Mouse (Mus musculus) kidney, adult 11 months (tissue): ENCODE measurements around the gene Clec2d.
A peak's percentile ranks its signal among the peaks of the same experiment; 100 is the strongest.
"Not testable (repeated sequence)": the region's sequence is repeated elsewhere in the genome, so short reads cannot be mapped to it uniquely, and the experiment has no call there.

ENCODE experiments used
- DNase-seq: peaks from one replicate; pipeline ENCODE4 v3.0.0; 2022

Gene Clec2d

DNA sequence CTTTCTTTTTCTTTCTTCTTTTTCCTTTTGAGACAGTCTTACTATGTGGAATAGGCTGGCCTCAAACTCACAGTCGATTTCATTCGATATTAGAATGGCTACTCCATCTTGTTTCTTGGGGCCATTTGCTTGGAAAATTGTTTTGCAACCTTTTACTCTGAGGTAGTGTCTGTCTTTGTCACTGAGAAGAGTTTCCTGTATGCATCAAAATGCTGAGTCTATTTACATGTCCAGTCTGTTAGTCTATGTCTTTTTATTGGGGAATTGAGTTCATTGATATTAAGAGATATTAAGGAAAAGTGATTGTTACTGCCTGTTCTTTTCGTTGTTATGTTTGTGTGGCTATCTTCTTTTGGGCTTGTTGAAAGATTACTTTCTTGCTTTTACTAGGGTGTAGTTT is 7.4 kb downstream of the Clec2d start:
- not testable (repeated sequence) for DNase-seq

DNA sequence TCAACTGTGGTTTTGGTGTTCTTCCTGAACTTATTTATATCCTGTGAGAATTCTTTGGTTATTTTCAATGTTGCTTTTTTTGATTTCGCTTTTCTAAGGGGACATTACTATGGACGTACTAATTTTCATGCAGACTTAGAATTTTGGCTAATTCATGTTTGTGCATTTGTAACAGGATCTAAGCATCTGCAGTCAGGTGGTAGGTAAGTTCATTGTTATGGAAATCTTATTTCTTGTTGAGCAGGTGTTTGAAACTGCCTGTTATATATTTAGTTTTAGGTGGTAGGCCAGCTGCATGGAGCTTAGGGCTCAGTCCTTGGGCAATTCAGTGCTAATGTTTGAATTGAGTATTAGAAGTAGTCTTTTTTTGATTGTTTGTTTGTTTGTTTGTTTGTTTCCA is 13.0 kb downstream of the Clec2d start:
- no peak for DNase-seq

DNA sequence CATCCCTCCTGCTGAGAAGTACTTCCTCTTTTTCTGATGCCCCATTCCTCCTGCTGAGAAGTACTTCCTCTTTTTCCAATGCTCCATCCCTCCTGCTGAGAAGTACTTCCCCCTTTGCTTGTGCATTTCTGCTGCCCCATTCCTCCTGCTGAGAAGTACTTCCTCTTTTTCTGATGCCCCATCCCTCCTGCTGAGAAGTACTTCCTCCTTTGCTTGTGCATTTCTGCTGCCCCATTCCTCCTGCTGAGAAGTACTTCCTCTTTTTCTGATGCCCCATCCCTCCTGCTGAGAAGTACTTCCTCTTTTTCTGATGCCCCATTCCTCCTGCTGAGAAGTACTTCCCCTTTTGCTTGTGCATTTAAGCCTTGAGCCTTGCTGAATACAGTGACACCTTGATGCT is 19.7 kb downstream of the Clec2d start:
- not testable (repeated sequence) for DNase-seq

DNA sequence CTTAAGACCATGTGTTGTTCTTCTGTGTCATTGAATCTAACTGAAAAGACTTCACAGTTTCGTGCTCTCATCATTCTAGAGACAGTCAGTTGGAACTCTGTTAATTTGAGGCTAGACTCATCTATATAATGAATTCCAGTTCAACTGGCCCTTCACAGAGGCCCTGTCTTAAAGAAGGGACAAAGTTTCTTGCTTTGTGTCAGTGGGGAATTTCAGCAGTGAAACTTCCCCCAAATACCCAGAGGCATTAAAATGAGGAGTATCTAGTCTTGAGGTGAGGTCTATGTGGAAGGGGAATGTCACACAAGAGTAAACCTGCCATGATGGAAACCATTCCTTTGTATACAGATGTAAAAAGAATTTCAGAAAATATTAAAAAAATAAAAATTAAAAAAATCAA is 21.9 kb downstream of the Clec2d start:
- DNase-seq = no peak

DNA sequence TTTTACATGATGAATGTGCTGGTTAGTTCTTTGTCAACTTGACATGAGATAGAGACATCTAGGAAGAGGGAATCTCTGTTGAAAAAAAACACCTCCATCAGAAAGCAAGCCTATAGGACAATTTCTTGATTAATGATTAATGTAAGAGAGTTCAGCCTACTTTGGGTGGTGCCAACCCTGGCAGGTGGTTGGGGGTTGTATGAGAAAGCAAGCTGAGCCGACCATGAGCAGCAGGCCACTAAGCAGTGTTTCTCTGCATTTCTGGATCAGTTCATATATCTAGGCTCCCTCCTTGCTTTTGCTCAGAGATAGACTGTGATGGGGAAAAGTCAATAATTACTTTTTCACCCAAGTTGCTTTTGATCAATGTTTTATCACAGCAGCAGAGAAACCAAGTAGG is 23.9 kb downstream of the Clec2d start:
- DNase-seq = no peak

DNA sequence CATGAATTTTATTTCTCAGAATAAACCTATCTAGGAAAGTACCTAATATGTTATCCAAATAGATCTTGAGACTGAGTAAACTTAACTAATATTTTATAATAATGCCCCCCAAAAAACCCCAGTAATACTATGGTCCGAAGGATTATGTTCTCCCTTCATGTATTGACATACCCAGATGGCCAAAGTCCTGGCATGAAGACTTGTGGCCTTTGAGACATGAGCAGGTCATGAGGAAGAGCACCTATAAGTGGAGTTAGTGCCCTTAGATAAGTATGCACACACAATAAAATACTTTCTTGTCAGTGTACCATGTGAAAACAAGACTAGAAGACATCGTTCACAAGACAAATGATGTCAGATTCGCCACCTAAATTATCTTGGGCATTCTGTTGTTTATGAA is 24.4 kb downstream of the Clec2d start:
- DNase-seq = no peak

DNA sequence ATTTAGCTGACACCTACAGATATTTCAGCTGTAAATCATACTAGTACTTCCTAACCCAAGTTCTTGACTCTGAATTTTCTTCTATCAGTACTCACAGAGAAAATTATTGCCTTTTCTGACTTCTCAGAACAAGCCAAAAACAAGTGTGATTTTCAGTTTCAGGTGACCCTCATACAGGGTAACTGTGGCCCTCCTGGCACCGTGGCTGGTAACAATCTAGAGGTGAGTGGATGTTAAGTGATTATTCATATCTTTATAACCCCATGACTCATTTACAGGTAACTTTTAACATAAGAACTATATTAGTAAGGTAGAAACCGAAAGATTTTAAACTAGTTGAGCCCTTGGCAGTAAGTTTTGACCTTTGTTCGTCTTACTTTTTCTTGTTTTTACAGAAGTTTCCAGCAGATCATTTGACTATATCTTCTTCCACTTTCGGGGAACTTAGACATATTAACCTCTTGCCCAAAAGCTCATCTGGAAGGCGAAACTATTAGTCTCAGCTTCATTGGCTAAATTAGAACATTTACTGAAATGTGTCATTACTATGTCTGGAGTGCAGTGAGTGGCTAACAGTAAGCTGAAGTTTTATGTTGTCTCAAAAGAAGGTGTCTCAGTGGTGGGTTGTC is 28.6 kb downstream of the Clec2d start:
- no peak for DNase-seq

DNA sequence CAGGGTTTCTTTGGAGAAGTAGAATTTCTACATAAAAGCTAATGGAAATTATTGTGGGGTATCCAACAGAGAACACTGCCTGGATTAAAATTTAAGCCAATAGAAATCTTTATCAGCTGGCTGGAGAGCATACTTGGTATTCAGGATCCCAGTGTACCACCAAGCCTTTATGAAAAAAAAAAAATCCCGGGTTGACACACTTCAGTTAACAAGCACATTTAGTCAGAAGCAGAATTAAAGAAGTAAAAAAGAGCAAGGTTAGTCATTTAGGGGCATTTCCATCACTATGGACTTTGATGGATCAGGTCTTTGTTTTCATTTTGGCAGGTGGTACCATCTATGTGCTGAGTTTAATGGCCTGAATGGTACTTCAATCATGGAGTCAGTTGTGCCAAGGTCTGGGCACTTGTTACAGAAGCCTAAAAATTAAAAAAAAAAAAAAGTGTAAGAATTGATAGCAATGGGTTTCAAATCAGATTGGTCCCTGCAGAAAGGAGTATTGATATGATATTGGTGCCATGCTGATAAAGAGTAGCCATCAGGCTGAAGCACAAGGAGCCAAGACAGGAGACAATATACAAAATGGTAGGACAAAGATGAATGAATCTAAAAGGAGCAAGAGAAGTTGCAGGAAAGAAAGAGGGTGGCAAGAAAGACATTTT is 29.5 kb downstream of the Clec2d start:
- DNase-seq = no peak

DNA sequence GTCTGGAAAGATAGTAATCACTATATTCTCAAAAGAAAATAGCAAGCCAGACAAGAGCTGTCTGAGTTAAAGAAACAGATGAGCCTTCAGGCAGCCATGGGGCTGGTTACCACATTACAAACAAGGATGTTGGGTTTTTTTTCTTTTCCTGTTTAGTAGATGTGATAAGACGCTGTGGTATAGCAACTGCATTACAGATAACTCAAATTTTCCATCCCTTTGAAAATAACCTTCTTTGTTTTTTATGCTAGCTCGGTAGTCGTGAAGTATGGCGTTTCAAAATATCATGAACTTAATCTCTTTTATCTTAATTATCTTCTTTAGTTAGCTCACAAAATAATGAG is 30.0 kb downstream of the Clec2d start:
- DNase-seq = no peak

DNA sequence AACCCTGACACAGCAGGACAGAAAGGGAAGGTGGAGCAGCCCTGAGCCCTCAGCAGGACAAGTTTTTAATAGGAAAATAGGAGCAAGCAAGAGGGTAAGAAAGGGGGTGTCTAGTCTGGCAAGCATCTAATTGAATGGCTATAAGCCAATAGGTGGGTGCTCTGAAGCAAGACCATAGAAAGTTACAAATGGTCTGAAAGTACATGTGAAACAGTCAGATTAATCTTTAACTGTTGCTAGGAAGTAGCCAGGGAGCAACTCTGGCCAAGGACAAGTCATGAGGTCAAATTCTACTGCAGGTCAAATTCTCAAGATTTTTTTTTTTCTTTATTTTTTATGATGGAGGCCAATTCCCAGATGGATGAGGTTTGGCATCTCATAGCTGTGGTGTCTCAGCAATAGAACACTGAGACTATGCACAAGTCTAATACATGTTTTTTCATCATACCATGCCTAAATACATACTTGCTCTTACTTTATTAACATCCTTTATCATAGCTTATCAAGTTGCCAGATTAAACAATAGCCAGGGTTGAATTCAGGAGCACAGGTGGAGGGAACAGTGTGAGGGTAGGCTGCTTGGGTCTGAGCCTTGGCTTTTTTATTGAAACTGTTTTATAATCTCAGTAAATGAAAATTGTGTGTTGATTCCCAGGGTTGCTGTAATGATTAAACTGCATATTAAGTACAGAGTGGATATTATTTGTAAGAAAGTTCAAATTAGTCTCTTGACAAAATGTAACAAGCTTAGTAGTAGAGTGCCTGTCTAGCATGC is 32.2 kb downstream of the Clec2d start:
- DNase-seq = peak; percentile 90

DNA sequence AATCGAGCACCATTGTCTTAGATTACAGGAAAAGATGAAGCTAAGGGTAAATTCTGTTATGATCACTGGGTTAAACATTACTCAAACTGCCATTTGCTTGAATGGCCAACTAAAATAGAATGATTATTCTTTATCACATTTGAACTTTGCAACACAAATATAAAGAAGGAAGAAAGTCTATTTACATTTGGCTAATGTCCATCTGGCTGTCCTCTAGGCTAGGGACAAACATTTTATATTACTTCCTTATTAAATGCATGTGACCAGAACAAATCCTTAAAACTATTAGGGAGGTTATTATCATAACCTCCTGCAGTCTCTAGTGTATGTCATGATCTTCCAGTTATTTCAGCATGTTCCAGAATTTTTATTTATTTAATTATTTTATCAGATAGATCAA is 33.1 kb downstream of the Clec2d start:
- no peak for DNase-seq

DNA sequence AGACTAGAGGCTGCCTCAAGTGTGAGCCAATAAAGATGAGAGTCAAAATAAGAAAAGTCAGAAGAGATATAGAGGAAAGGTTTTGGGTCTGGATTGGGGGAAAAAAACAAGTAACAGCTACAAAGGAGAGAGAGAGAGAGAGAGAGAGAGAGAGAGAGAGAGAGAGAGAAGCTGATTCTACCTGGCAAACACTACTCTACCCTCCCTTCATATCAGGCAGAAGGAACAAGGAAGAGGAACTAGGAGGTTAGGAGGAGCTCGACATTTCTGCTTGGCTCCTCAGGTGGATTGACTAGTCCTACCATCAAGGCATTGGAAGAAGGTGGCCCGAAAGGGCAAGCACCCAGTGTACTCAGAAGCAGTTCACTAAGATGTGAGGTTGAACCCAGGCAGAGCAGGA is 33.8 kb downstream of the Clec2d start:
- DNase-seq = no peak

DNA sequence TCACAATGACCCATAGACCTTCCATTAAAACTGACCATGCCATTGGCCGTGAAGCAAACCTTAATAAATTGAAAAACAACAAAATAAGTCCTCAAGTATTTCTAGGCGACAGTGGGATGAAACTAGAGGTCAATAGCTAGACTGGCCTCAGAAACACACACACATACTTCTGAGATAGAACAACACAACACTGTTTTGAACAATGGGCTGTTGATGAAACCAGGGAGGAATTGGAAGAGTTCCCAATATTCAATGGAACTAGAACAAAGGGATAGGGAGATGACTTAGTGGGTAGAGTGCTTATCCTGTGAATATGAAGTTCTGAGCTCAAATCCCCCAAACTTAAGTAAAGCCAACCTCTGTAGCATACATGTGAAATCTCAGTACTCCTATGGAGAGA is 34.6 kb downstream of the Clec2d start:
- no peak for DNase-seq

DNA sequence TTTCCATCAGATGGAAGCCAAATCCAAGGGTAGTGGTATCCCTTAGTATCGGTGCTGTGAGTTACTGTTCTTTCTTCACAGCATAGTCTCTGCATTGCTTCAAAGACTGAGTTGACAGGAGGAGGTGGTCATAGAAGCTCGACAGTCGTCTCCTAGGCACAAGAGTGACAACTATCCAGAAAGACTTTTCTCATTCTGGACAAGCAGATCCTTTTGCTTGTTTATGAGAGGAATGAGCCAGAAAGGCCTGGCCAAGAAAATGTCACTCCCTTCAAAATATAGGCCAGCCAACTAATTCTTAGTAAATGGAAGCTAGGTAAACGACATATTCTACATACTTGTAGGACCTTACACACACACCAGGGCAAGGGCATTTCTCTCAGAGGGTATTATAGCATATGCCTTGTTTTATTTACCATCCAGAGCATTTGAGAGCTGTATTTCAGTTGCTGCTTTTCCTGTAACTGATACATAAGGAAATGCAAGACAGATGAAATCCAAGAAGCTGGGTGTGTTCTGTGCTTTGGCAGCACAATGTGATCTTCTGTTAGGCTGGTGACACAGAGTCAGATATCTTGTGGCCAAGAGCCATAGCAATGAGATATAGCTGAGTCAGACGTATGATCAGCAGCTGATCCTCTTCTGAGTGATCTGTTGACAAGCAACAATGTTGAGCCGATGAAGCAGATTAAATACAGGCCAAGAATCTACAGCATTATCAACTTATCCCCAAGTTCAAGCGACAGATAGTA is 35.6 kb downstream of the Clec2d start:
- DNase-seq = no peak

DNA sequence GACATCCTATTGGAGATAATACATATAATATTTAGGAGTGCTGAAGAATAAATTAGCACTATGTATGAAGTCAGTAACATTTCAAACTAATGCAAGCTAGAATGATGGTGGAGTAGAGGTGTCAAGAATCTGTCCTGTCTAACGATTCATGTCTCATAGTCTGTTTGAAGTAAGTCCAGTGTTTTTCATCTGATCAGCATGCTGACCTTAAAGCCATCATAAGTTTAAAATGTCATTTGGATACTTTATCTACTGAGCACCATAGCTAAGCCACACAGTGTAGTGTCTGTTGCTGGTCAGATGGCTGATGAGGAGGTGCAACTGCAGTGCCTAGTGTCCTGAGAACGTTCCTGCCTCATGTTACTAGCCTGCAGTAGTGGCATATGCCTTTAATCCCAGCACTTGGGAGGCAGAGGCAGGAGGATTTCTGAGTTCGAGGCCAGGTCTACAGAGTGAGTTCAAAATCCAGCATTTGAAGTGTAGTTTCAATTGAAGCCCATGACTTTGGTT is 36.4 kb downstream of the Clec2d start:
- DNase-seq = no peak

DNA sequence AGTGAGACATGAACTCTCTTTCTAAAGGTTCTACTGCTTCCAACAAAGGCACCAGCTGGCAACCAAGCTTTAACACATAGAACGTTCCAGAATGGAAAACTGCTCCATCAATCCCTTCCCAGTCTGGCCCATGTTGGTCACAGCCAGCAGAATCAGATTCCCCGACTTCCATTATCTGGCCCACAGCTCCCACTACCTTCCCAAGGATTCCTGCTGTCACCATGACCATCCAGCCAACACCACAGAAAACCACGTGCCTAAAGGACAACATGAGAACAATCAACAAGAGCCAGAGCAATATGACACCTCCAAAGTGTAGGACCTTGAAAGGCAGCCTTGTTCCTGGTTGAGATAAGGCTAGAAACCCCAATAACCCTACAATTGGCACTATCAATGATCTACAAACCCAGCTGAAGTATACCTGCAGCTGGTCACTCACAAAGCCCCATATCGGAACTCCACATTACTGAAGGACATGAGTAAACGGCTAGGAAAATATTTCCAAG is 37.8 kb downstream of the Clec2d start:
- no peak for DNase-seq

DNA sequence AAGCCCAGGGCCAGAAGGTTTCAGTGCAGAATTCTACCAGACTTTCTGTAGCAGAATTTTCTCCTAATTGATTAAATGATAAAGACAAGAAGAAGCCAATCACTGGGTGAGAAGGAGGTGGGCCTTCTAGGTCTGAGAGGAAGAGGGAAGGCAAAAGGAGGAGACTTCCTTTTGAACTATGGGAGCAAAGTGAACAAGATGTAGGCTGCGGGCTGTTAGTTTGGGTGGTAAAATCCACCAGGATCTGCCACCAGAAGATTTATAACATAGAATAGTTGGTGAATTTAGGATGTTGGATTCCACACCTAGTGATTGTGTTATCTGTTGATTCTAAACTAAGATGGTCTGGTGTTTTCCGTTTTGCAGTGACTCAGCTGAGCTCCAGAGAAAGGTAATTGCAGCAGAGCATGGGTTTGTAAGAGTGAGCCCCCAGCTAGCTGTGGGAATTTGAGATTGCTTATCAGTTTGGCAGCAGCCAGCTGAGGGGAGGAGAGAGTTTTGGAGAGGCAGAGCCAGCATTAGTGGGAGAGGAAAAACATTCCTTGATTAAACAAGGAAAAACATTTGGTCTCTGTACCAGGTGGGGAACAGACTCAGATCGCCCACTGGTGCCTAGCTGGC is 39.6 kb downstream of the Clec2d start:
- no peak for DNase-seq

DNA sequence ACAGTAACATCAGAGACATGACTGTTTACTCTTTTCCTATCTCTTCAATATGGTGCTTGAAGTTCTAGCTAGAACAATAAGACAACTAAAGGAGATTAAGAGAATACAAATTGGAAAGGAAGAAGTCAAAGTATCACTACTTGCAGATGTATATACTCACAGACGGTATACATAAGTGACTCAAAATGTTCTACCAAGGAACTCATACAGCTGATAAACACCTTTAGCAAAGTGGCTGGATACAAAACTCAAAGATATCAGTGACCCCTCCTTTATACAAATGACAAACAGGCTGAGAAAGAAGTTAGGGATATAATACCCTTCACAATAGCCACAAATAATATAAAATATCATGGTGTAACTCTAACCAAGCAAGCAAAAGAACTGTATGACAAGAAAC is 40.6 kb downstream of the Clec2d start:
- no peak for DNase-seq

DNA sequence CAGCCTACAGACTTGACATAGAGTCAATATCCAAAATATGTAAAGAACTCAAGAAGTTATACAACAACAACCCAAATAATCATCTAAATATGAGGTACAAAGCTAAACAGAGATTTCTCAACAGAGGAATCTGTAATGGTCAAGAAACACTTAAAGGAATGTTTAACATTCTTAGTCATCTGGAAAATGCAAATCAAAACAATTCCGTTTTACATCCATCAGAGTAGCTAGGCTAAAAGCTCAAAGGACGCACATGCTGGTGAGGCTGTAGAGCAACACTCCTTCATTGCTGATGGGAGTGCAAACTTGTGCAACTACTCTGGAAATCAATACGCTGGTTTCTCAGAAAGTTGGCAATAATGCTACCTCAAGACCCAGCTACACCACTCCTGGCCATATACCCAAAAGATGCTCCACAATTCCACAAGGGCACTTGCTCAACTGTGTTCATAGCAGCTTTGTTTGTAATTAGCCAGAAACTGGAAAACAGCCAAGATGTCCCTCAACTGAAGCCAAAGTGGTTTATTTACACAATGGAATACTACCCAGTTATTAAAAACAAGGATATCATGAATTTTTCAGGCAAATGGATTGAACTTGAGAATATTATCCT is 41.9 kb downstream of the Clec2d start:
- DNase-seq = no peak

DNA sequence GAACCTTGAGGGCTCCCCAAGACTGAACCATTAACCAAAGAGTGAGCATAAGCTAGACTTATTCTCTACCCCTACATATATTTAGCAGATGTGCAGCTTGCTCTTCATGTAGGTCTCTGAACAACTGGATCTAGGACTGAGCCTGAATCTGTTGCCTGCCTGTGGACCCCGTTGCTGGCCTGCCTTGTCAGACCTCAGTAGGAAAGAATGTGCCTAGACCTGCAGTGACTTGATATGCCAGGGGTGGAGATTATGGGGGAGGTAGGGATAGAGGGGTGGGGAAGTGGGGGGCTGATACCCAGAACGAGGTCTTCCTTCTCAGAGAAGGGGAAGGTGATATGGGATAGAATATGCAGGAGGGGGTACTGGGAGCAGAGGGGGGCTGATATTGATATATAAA is 43.2 kb downstream of the Clec2d start:
- DNase-seq = no peak

DNA sequence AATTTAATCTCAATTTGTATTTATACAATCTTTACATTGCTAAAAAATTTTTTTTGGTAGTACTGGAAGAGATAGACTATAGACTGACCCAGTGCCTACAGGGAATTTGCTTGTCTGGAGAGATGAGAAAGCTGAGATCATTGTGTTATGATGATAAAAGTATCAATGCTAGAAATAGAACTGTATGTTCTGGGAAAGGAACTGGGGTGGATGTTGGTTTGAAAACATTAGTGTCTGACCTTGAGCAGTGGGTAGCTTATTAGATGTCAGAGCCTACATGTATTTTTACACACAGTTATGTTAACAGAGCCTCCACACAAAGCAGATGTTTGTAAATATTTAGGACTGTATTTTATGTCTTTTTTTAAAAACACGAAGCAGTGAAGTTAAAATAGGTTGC is 43.7 kb downstream of the Clec2d start:
- no peak for DNase-seq

DNA sequence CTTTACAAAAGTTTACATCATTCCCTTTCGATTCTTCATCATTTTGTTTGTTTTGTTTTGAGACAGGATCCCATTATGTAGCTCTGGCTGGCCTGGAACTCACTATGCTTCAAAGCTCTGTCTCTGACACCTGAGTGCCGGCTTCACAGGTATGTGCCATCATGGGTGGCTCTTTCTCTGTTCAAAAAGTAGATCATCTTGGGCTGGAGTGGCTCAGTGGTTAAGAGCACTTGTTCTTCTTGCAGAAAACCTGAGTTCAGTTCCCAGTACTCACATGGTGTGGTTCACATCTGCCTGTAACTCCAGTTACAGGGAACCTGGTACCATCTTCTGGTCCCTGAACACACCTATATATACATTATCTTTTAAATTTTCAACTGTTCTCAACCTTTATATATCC is 44.7 kb downstream of the Clec2d start:
- no peak for DNase-seq
